ENCODE assay signal across 9 mouse cellular contexts in the genomic region with DNA sequence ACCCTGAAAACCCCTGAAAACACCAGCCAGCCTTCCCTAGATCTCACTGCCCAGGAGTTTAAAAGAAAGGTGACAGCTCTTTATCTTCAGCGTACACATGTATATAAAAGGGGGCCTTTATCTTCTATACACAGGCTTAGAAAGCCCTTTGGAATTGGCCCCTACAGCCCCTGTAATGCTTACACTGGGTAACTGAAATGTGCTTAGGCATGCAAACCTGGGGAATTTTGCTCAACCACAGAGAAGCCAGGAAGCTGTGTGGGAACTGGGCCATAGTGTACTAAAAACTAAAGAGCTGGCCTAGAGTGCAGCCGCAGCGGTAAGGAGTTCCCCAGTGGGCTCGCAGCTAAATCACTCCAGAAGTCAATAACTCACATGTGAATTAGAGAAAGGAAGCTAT. TPM values are rescaled to one million over a fixed set of nuclear protein-coding genes. Genes with fewer than 3 reads are reported as not detected.
DNase-seq lines count a peak whose midpoint lies in the region; ATAC-seq lines count a peak whose summit lies in the region.
"Had no signal": no experiment of that assay in that cellular context is flagged by ENCODE, and none has a peak within 500 bp of the region (broad histone marks: within the 10 kb centered on the region; RNA-seq: fewer than 3 reads in every experiment).

No protein-coding gene starts in this region.

- peak; percentile 9 for DNase-seq in adrenal gland, postnatal 14 days
- DNase-seq in adrenal gland, adult 2 months: no peak
- peak; percentile 14 for DNase-seq in urinary bladder, postnatal 14 days (ENCODE audit: low spot score)
- DNase-seq in urinary bladder, postnatal 25 days (ENCODE audit: low spot score): no peak
- peak; percentile 12 for DNase-seq in kidney, postnatal 14 days
- no peak for DNase-seq in frontal cortex, postnatal 36 days (ENCODE audit: low spot score in 2 of 2)
- no peak for DNase-seq in frontal cortex, postnatal 25 days (ENCODE audit: low spot score in 2 of 2)
- DNase-seq: cerebellum, postnatal 25 days had no signal

- ATAC-seq in granulocyte monocyte progenitor cell, adult 5-6 weeks (replicated peaks; ENCODE audit: poor library complexity, severe bottlenecking): no peak

RNA-seq across cellular contexts. Expression of a gene that starts 6.8 kb away (rescaled TPM):
- 28.5 and 29.1 TPM in 2 replicates for total RNA-seq in adrenal gland, postnatal 14 days (2021)
- total RNA-seq in adrenal gland, adult 2 months (2021): 10 to 100 TPM; 32.4 to 43.7 TPM
- 15.4 and 25.4 TPM in 2 replicates for polyA plus RNA-seq in adrenal gland, adult 2 months (2012; rRNA removed)
- 25.3 and 36.0 TPM in 2 replicates for total RNA-seq in granulocyte monocyte progenitor cell, adult 5-6 weeks (2014; fragmentation: Nextera tagmentation)
- 17.9 and 24.2 TPM in 2 replicates for total RNA-seq in granulocyte monocyte progenitor cell, adult 5-6 weeks (2017)

RNA-seq across cellular contexts. Expression of a gene that starts 35.4 kb away (rescaled TPM):
- 115 and 118 TPM in 2 replicates for total RNA-seq in adrenal gland, postnatal 14 days (2021)
- 100 to 1,000 TPM in 1 of 2 experiments, 10 to 100 TPM in 1; 79.0 to 204 TPM for total RNA-seq in adrenal gland, adult 2 months (2021)
- polyA plus RNA-seq in adrenal gland, adult 2 months (2012; rRNA removed): 18.1 and 26.5 TPM in 2 replicates
- total RNA-seq in granulocyte monocyte progenitor cell, adult 5-6 weeks (2014; fragmentation: Nextera tagmentation): 8.9 and 17.6 TPM in 2 replicates
- total RNA-seq in granulocyte monocyte progenitor cell, adult 5-6 weeks (2017): 15.8 and 17.0 TPM in 2 replicates

Comparison
In these comparisons a context has a peak if more than half of its experiments do, and no peak if none do; other contexts are left out.
1. DNase-seq: peak in adrenal gland, postnatal 14 days (single experiment), urinary bladder, postnatal 14 days (single experiment) and kidney, postnatal 14 days (single experiment); none in adrenal gland, adult 2 months (single experiment), urinary bladder, postnatal 25 days (single experiment), frontal cortex, postnatal 36 days (0 of 2) and frontal cortex, postnatal 25 days (0 of 2).